Mouse (Mus musculus) liver, embryonic 13.5 days (tissue): Measurements from ENCODE around the gene Kcnn4. TPM values are rescaled to one million over a fixed set of nuclear protein-coding genes. Genes with fewer than 3 reads are reported as not detected.
A peak's percentile ranks its signal among the peaks of the same experiment; 100 is the strongest.
"Not testable (repeated sequence)": the region's sequence is repeated elsewhere in the genome, so short reads cannot be mapped to it uniquely, and the experiment has no call there.

Experiments
- ATAC-seq: fragments of 200-750 bp; cut with Nextera tagmentation; 2 replicates; pipeline ENCODE4 v1.8.0; 2017; ENCODE audit warnings: low read depth, mild to moderate bottlenecking, moderate number of reproducible peaks, moderate library complexity
- DNase-seq: peaks from one replicate; pipeline ENCODE4 v3.0.0; 2022
- H3K27ac ChIP-seq: fragments of 300-500 bp; sonication (generic); 2 replicates; pipeline ENCODE4 v1.5.1; 2015; ENCODE audit warnings: moderate library complexity, mild to moderate bottlenecking, inconsistent platforms
- H3K27me3 ChIP-seq: fragments of 300-500 bp; sonication (generic); 2 replicates; pipeline ENCODE4 v1.6.1; 2015; ENCODE audit warnings: mild to moderate bottlenecking, inconsistent platforms
- H3K36me3 ChIP-seq: fragments of 300-500 bp; sonication (generic); 2 replicates; pipeline ENCODE4 v1.6.1; 2015; ENCODE audit warnings: mild to moderate bottlenecking, inconsistent platforms
- H3K4me1 ChIP-seq: fragments of 300-500 bp; sonication (generic); replicated peaks from 2 replicates; pipeline ENCODE4 v1.6.1; 2015; ENCODE audit warnings: inconsistent platforms
- H3K4me2 ChIP-seq: fragments of 300-500 bp; sonication (generic); 2 replicates; pipeline ENCODE4 v1.6.1; 2015; ENCODE audit warnings: inconsistent platforms, mild to moderate bottlenecking, moderate library complexity
- H3K4me3 ChIP-seq: fragments of 300-500 bp; sonication (generic); replicated peaks from 2 replicates; pipeline ENCODE4 v1.5.1; 2015; ENCODE audit warnings: mild to moderate bottlenecking, inconsistent platforms
- H3K9ac ChIP-seq: fragments of 300-500 bp; sonication (generic); 2 replicates; pipeline ENCODE4 v1.6.1; 2015; ENCODE audit warnings: mild to moderate bottlenecking, inconsistent platforms
- H3K9me3 ChIP-seq: fragments of 300-500 bp; sonication (generic); replicated peaks from 2 replicates; pipeline ENCODE4 v1.6.1; 2016; ENCODE audit warnings: inconsistent platforms
- WGBS: fragments of 180-500 bp; shearing (Covaris S2); methylation state at CpG from one replicate; pipeline ENCODE4 v1.1.7; 2015; ENCODE audit not compliant: insufficient replicate concordance; 5-methylcytosine and 5-hydroxymethylcytosine counted together
- polyA plus RNA-seq: library from polyadenylated mRNA; unstranded; fragments of >200 nt; fragmentation: Nextera tagmentation; extraction: Ambion mirVana; gene quantifications from 2 replicates; pipeline ENCODE4 v1.2.1, GENCODE M21; 2015

Kcnn4 gene
- polyA plus RNA-seq, 1 experiment from 2014 or later: 128 TPM

DNA sequence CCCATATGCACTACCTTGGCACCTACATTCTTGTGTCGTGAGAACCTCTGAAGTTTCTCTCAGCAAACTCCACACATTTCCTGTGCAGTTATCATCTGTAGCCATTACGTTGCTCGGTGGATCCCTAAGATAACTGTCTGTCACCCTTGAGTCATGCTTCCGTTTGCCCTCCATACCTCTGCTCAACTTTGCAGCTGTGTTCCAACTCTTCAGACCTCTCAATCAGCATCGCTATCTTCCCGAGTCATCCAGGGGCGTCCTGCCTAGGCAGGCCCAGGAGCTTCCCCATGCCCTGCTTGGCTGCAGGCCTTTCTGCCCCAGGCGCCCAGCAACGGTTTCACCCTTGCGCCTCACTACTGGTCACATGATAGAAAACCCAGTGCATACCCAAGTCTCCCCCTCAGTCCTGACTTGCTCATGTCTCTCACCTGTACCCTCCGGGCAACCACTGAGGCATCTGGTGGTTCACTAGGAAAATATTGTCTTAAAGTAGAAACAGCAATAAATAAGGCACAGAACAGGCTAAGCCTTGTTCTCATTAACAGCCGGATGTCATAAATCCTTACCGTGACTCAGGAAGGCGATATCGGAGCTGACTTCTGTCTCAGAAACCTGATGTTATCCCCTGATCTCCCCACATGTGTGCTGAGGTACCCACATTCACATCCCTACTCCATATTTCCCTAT lies 24.6 kb downstream of the Kcnn4 start:
- Histone ChIP-seq H3K36me3 (peaks cover 4% of the 10 kb centered on the region; the same call in 1 of the 2 replicates), H3K27me3 (no peaks in the 10 kb centered on the region), H3K9me3 (no peaks in the 10 kb centered on the region), H3K27ac (peak overlapping the region; percentile 99), H3K4me3 (peak overlapping the region; percentile 25), H3K4me1 (peaks cover 85% of the 10 kb centered on the region), H3K4me2 (peak overlapping the region; percentile 59), H3K9ac (peak overlapping the region; percentile 65)
- ATAC-seq (peak; percentile 54), DNase-seq (no peak)
- 16% methylated on average over 15 of the region's 15 CpGs for WGBS

DNA sequence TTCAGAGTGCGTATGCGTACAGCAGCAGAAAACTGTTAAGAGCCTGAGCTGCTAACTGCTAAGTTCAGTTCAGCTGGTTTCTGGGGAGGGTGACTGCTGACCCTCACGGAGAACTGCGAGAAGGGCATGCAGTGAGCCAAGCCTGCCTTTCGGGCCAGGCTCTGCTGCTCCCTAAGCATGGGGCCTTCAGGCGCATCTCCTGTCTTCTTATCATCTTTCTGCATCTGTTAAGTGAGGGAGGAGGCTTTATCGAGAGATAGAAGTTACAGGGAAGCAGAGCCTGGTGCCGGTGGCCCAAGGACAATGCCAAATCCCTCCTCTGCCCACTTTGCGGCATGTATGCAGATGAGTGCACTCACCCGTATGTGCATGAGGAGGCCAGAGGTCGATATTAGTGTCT lies 26.8 kb downstream of the Kcnn4 start:
- peak overlapping the region; percentile 99 for H3K27ac ChIP-seq
- H3K4me1 ChIP-seq: peaks cover 86% of the 10 kb centered on the region
- peak overlapping the region; percentile 22 for H3K4me3 ChIP-seq
- no peaks in the 10 kb centered on the region for H3K9me3 ChIP-seq
- DNase-seq: no peak
- peaks cover 15% of the 10 kb centered on the region for H3K36me3 ChIP-seq
- H3K27me3 ChIP-seq: no peaks in the 10 kb centered on the region
- peak; percentile 22 for ATAC-seq
- peak overlapping the region; percentile 65 for H3K9ac ChIP-seq
- 26% methylated on average over 11 of the region's 11 CpGs for WGBS
- H3K4me2 ChIP-seq: peak overlapping the region; percentile 80

DNA sequence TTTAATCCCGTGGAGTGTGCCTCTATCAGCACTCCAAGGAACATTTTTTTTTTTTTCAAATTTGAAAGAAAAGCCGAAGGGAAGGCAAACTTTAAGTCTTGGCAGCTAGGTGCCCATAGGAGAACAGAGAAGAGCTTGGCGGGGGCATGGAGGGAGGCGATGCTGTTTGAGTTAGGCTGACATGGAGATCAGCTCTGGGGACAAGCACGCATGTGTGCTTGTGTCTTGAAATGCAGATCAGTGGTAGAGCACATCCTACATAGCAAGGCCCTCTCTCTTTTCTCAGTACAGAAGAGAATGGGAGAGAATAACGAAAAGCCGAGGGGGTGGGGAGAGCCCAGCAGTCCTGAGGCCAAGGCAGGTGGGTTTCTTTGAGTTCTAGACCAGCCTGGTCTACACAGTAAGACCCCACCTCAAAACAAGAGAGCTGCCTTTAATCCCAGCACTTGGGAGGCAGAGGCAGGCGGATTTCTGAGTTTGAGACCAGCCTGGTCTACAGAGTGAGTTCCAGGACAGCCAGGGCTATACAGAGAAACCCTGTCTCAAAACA lies 28.4 kb downstream of the Kcnn4 start:
- Histone ChIP-seq H3K4me3 (peak overlapping the region; percentile 72), H3K4me2 (peak overlapping the region; percentile 80), H3K27ac (peak overlapping the region; percentile 99), H3K9ac (peak overlapping the region; percentile 88), H3K9me3 (peaks cover 5% of the 10 kb centered on the region), H3K36me3 (peaks cover 31% of the 10 kb centered on the region), H3K27me3 (no peaks in the 10 kb centered on the region), H3K4me1 (peaks cover 79% of the 10 kb centered on the region)
- no peak for DNase-seq
- no peak for ATAC-seq
- 72% methylated on average over 8 of the region's 8 CpGs for WGBS

GRCm38 (mm10) chr7:24399256-24400081 lies 29.4 kb downstream of the Kcnn4 start, which contains the start of gene Smg9:
TSS of gene Smg9 (plus strand) at chr7:24399619.
- no peaks in the 10 kb centered on the region for H3K27me3 ChIP-seq
- ATAC-seq (peak; percentile 88), DNase-seq (peak; percentile 95)
- peak within 1 kb of the TSS; percentile 99 for H3K27ac ChIP-seq
- peaks cover 5% of the 10 kb centered on the region for H3K9me3 ChIP-seq
- H3K9ac ChIP-seq: peak within 1 kb of the TSS; percentile 88
- peaks cover 41% of the 10 kb centered on the region for H3K36me3 ChIP-seq
- H3K4me3 ChIP-seq: peak within 1 kb of the TSS; percentile 72
- peaks cover 79% of the 10 kb centered on the region for H3K4me1 ChIP-seq
- H3K4me2 ChIP-seq: peak within 1 kb of the TSS; percentile 80
- WGBS: under 1% methylated on average over 66 of the region's 66 CpGs

- 4% methylated on average over 3 of the region's 3 CpGs for WGBS
- Histone ChIP-seq H3K36me3 (peaks cover 47% of the 10 kb centered on the region), H3K4me3 (peak overlapping the region; percentile 72), H3K9me3 (peaks cover 5% of the 10 kb centered on the region), H3K27ac (peak overlapping the region; percentile 99), H3K9ac (peak overlapping the region; percentile 88), H3K4me2 (peak overlapping the region; percentile 80), H3K27me3 (no peaks in the 10 kb centered on the region), H3K4me1 (peaks cover 76% of the 10 kb centered on the region)
- DNase-seq (no peak), ATAC-seq (peak; percentile 2; the same call in 1 of the 2 replicates)
Observed at GRCm38 (mm10) chr7:24400082-24400452, 30.0 kb downstream of the Kcnn4 start.

GRCm38 (mm10) chr7:24400489-24400888 lies 30.4 kb downstream of the Kcnn4 start:
- not testable (repeated sequence) for DNase-seq, ATAC-seq, H3K27me3 ChIP-seq, H3K9me3 ChIP-seq
- H3K27ac ChIP-seq: peak overlapping the region; percentile 99
- peaks cover 51% of the 10 kb centered on the region for H3K36me3 ChIP-seq
- H3K4me3 ChIP-seq: peak overlapping the region; percentile 72
- H3K9ac ChIP-seq: peak overlapping the region; percentile 88
- peak overlapping the region; percentile 80 for H3K4me2 ChIP-seq
- peaks cover 71% of the 10 kb centered on the region for H3K4me1 ChIP-seq
- WGBS: 70% methylated on average over 4 of the region's 4 CpGs

DNA sequence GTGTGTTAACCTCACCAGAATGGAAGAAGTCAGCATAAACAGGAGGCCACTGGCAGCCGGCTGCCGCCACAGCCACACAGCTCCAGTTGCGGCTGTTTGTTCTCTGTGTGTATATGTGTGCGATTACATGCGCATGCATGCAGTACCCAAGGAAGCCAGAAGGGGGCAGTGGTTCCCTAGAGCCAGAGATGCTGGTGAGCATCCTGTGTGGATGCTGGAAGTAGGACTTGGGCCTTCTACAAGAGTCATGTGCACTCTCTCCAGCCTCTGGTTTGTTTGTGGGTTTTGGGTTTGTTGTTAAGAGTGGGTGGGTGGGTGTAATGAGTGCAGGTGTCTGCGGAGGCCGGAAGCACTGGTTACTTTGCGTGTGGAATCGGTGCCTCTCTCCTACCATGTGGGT lies 32.8 kb downstream of the Kcnn4 start:
- ATAC-seq (no peak), DNase-seq (no peak)
- 97% methylated on average over 9 of the region's 9 CpGs for WGBS
- H3K4me3 ChIP-seq: no peak overlapping the region
- H3K9me3 ChIP-seq: peaks cover 5% of the 10 kb centered on the region
- no peak overlapping the region for H3K4me2 ChIP-seq
- peaks cover 69% of the 10 kb centered on the region for H3K36me3 ChIP-seq
- H3K9ac ChIP-seq: no peak overlapping the region
- peaks cover 58% of the 10 kb centered on the region for H3K4me1 ChIP-seq
- H3K27ac ChIP-seq: no peak overlapping the region
- no peaks in the 10 kb centered on the region for H3K27me3 ChIP-seq

DNA sequence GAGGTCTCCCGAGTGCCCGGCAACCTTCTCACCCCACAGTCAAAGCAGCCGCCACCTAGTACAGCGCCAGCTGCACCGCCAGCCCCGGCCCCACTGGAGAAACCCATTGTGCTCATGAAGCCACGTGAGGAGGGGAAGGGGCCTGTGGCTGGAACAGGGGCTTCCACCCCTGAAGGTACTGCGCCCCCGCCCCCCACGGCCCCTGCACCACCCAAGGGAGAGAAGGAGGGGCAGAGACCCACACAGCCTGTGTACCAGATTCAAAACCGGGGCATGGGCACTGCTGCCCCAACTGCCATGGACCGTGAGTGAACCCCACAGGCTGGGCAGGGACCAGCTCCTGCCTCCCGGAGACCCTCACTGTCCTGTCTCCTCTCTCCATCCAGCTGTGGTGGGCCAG lies 35.6 kb downstream of the Kcnn4 start:
- no peaks in the 10 kb centered on the region for H3K27me3 ChIP-seq
- WGBS: 89% methylated on average over 13 of the region's 13 CpGs
- H3K4me3 ChIP-seq: no peak overlapping the region
- H3K4me2 ChIP-seq: no peak overlapping the region
- no peak overlapping the region for H3K9ac ChIP-seq
- no peak overlapping the region; the same call in 1 of the 2 replicates for H3K27ac ChIP-seq
- ATAC-seq: no peak
- H3K9me3 ChIP-seq: peaks cover 5% of the 10 kb centered on the region
- H3K36me3 ChIP-seq: peaks cover 84% of the 10 kb centered on the region
- H3K4me1 ChIP-seq: peaks cover 38% of the 10 kb centered on the region
- DNase-seq: no peak

GRCm38 (mm10) chr7:24406528-24407344 lies 36.7 kb downstream of the Kcnn4 start:
- 0 out of 2 replicates have a peak overlapping the region, but pooled peaks have one; percentile 23 for H3K9ac ChIP-seq
- H3K27me3 ChIP-seq: no peaks in the 10 kb centered on the region
- H3K4me1 ChIP-seq: peaks cover 27% of the 10 kb centered on the region
- peaks cover 74% of the 10 kb centered on the region for H3K36me3 ChIP-seq
- peak; percentile 30 for ATAC-seq
- H3K4me2 ChIP-seq: no peak overlapping the region
- 42% methylated on average over 5 of the region's 5 CpGs for WGBS
- DNase-seq: peak; percentile 59
- peak overlapping the region; percentile 35 for H3K27ac ChIP-seq
- no peak overlapping the region for H3K4me3 ChIP-seq
- H3K9me3 ChIP-seq: peaks cover 5% of the 10 kb centered on the region

DNA sequence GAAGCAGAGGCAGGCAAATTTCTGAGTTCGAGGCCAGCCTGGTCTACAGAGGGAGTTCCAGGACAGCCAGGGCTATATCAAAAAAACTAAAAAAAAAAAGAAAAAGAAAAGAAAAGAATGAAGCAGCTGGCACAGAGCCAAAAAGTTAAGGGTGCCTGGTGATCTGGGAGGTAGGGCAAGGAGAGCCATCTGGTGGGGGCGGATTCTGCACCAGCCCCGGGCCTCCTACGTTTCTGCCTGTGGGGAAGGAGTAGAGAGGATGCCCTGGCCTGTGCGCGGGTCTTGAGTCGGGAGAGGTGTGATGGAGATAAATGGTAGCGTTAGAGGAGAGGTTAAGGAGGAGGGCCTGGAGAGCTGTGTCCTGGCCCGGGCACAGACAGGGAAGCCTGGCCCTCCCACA lies 38.1 kb downstream of the Kcnn4 start:
- WGBS: 88% methylated on average over 9 of the region's 9 CpGs
- Histone ChIP-seq H3K4me3 (no peak overlapping the region), H3K36me3 (peaks cover 64% of the 10 kb centered on the region), H3K9ac (no peak overlapping the region), H3K27me3 (no peaks in the 10 kb centered on the region), H3K9me3 (no peaks in the 10 kb centered on the region), H3K27ac (no peak overlapping the region), H3K4me1 (peaks cover 24% of the 10 kb centered on the region), H3K4me2 (no peak overlapping the region)
- DNase-seq: no peak
- ATAC-seq: no peak
